Mouse (Mus musculus) CH12.LX (cell line): ENCODE results near the gene Flot1. TPM values are rescaled to one million over a fixed set of nuclear protein-coding genes. Genes with fewer than 3 reads are reported as not detected.

ENCODE experiments used
- DNase-seq: peaks from one replicate; pipeline ENCODE4 v3.0.0-alpha.2; 2013; ENCODE audit errors: extremely low read depth
- H3K27ac ChIP-seq: 2 replicates; pipeline ENCODE4 v1.5.1; 2012; ENCODE audit warnings: low read depth, mild to moderate bottlenecking, control low read depth, moderate library complexity; ENCODE audit not compliant: insufficient read depth
- H3K27me3 ChIP-seq: replicated peaks from 2 replicates; pipeline ENCODE3; 2012; ENCODE audit warnings: inconsistent platforms
- H3K36me3 ChIP-seq, 2 experiments: replicated peaks in 1 of 2; 2 replicates each; pipeline versions ENCODE3 to v1.6.1; 2012; ENCODE audit warnings: inconsistent platforms in 1 of 2, low read length in 1 of 2, mild to moderate bottlenecking in 1 of 2, mixed read lengths in 1 of 2, moderate library complexity in 1 of 2; ENCODE audit not compliant: control insufficient read depth in 1 of 2, insufficient read depth in 1 of 2
- H3K4me1 ChIP-seq, 2 experiments: 2 replicates each; pipeline ENCODE4 v1.6.1; 2012; ENCODE audit warnings: inconsistent platforms in 1 of 2, moderate library complexity in 1 of 2; ENCODE audit not compliant: insufficient read depth in 2 of 2, control insufficient read depth in 1 of 2
- H3K4me2 ChIP-seq: 2 replicates; pipeline ENCODE4 v1.6.1; 2012; ENCODE audit warnings: low read depth, mild to moderate bottlenecking, control low read depth; ENCODE audit not compliant: poor library complexity, insufficient read depth, severe bottlenecking
- H3K4me3 ChIP-seq, 3 experiments: fragments of 150-350 bp in 1 of 3; sonication (generic) in 1 of 3; replicated peaks in 1 of 3; 2 replicates each; pipeline versions ENCODE3 to v1.5.1; 2011 to 2012; ENCODE audit warnings: low read depth in 2 of 3, low read length in 2 of 3, mild to moderate bottlenecking in 2 of 3, moderate library complexity in 2 of 3, control low read depth in 1 of 3, improper control_type of control experiment in 1 of 3, inconsistent platforms in 1 of 3, mixed read lengths in 1 of 3; ENCODE audit not compliant: poor library complexity in 1 of 3
- H3K79me2 ChIP-seq: replicated peaks from 2 replicates; pipeline ENCODE4 v1.6.1; 2012; ENCODE audit warnings: mild to moderate bottlenecking, moderate library complexity; ENCODE audit not compliant: control insufficient read depth, poor library complexity, insufficient read depth, severe bottlenecking; ENCODE audit errors: extremely low read depth
- H3K9ac ChIP-seq: 2 replicates; pipeline ENCODE4 v1.6.1; 2012; ENCODE audit warnings: low read depth, mild to moderate bottlenecking, control low read depth, moderate library complexity; ENCODE audit not compliant: insufficient read depth
- H3K9me3 ChIP-seq: replicated peaks from 2 replicates; pipeline ENCODE3; 2012; ENCODE audit warnings: low read length, inconsistent platforms, mixed read lengths
- BHLHE40 ChIP-seq: IDR thresholded peaks from 2 replicates; pipeline ENCODE4 v1.6.1; 2011; ENCODE audit warnings: mild to moderate bottlenecking, low read depth, low read length, improper control_type of control experiment
- CHD1 ChIP-seq: IDR thresholded peaks from 2 replicates; pipeline ENCODE4 v1.6.1; 2012; ENCODE audit warnings: low read depth, low read length, improper control_type of control experiment, inconsistent platforms
- CTCF ChIP-seq, 2 experiments: IDR thresholded peaks in 1 of 2; conservative IDR thresholded peaks in 1 of 2; 2 replicates each; pipeline ENCODE4 v1.5.1; 2011 to 2012; ENCODE audit warnings: low read depth in 2 of 2, low read length in 2 of 2, improper control_type of control experiment in 1 of 2, inconsistent platforms in 1 of 2, mild to moderate bottlenecking in 1 of 2, moderate library complexity in 1 of 2
- E2F4 ChIP-seq: IDR thresholded peaks from 2 replicates; pipeline ENCODE4 v1.6.1; 2011; ENCODE audit warnings: low read depth, low read length, improper control_type of control experiment; ENCODE audit not compliant: insufficient replicate concordance
- ELF1 ChIP-seq: IDR thresholded peaks from 2 replicates; pipeline ENCODE4 v1.6.1; 2014; ENCODE audit warnings: low read depth, mild to moderate bottlenecking, inconsistent platforms, low read length, improper control_type of control experiment
- GABPA ChIP-seq: IDR thresholded peaks from 2 replicates; pipeline ENCODE4 v1.6.1; 2012; ENCODE audit warnings: low read depth, low read length, improper control_type of control experiment, inconsistent platforms; ENCODE audit not compliant: insufficient replicate concordance
- IRF4 ChIP-seq: IDR thresholded peaks from 2 replicates; pipeline ENCODE4 v1.6.1; 2014; ENCODE audit warnings: low read depth, mild to moderate bottlenecking, inconsistent platforms, low read length, improper control_type of control experiment
- MAZ ChIP-seq: IDR thresholded peaks from 2 replicates; pipeline ENCODE4 v1.6.1; 2012; ENCODE audit warnings: low read depth, mild to moderate bottlenecking, inconsistent platforms, low read length, improper control_type of control experiment, moderate library complexity
- NRF1 ChIP-seq: IDR thresholded peaks from 2 replicates; pipeline ENCODE4 v1.6.1; 2014; ENCODE audit warnings: low read depth, mild to moderate bottlenecking, inconsistent platforms, low read length, improper control_type of control experiment, moderate library complexity
- POLR2AphosphoS2 ChIP-seq: IDR thresholded peaks from 2 replicates; pipeline ENCODE4 v1.6.1; 2011; ENCODE audit warnings: low read depth, low read length, improper control_type of control experiment
- RCOR1 ChIP-seq: conservative IDR thresholded peaks from 2 replicates; pipeline ENCODE4 v1.6.1; 2012; ENCODE audit warnings: low read depth, mild to moderate bottlenecking, inconsistent platforms, low read length, improper control_type of control experiment
- SMC3 ChIP-seq: IDR thresholded peaks from 2 replicates; pipeline ENCODE4 v1.6.1; 2011; ENCODE audit warnings: low read depth, low read length, improper control_type of control experiment
- UBTF ChIP-seq: IDR thresholded peaks from 2 replicates; pipeline ENCODE4 v1.6.1; 2012; ENCODE audit warnings: low read depth, mild to moderate bottlenecking, inconsistent platforms, low read length, improper control_type of control experiment, moderate library complexity
- USF1 ChIP-seq: IDR thresholded peaks from 2 replicates; pipeline ENCODE4 v1.6.1; 2014; ENCODE audit warnings: low read depth, mild to moderate bottlenecking, inconsistent platforms, low read length, improper control_type of control experiment
- USF2 ChIP-seq: conservative IDR thresholded peaks from 2 replicates; pipeline ENCODE4 v1.6.1; 2011; ENCODE audit warnings: low read depth, low read length, improper control_type of control experiment
- ZNF384 ChIP-seq: IDR thresholded peaks from 2 replicates; pipeline ENCODE4 v1.6.1; 2012; ENCODE audit warnings: low read depth, low read length, improper control_type of control experiment, inconsistent platforms
- dilution Hi-C: fragments of 300-500 bp; cut with MboI; formaldehyde crosslinking; loops from 2 replicates; pipeline ENCODE4 v1.14.3; 2020; ENCODE audit warnings: low sequenced_read_pairs; ENCODE audit not compliant: extremely low pct_unique_long_range_greater_than_20kb, extremely low pct_ligation_motif_present
- in situ Hi-C: fragments of 300-500 bp; cut with MboI; formaldehyde crosslinking; loops from 3 replicates; pipeline ENCODE4 v1.14.3; 2019; ENCODE audit warnings: low sequenced_read_pairs, low pct_ligation_motif_present, low pct_unique_long_range_greater_than_20kb, mixed read lengths
- polyA plus RNA-seq: library from polyadenylated mRNA; unstranded; fragments of >175 nt; gene quantifications from 2 replicates; pipeline ENCODE4 v1.2.1, GENCODE M21; 2012; ENCODE audit warnings: low read depth; ENCODE audit not compliant: insufficient read length
- total RNA-seq, 2 experiments: library from RNA; depleted of rRNA; stranded (reverse); fragments of 300-350 nt in 1 of 2; fragments of >200 nt in 1 of 2; gene quantifications; 2 replicates each; pipeline ENCODE4 v1.2.3; 2012 to 2014

Flot1 gene
- total and polyA plus RNA-seq, 3 experiments = 16.3 to 21.6 (median 17.6) TPM

DNA sequence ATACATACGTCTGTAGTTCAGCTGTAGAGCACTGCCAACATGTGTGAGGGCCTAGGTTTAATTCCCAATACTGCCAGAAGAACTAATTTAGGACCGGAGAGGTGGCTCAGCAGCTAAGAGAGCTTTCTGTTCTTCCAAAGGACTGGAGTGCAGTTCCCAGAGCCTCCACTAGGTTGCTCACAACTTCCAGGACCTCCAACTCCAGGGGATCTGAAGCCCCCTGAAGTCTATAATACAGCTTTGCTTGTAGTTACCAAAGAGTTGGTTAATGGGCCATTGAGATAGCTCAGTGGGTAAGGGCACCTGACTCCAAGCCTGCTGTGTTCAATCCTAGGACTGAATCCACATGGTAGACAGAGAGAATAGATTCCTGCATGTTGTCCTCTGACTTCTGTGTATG lies 40.6 kb upstream of the Flot1 start:
- H3K4me2 ChIP-seq = no peak overlapping the region
- peaks cover 0 to 13% of the 10 kb centered on the region in 2 experiments; a peak in 2 of 4 replicates for H3K4me1 ChIP-seq
- DNase-seq = peak; percentile 19
- no peaks in the 10 kb centered on the region for H3K36me3 ChIP-seq
- no peak for TF ChIP-seq MAZ
- TF ChIP-seq SMC3 = peak; percentile 23; the same call in 1 of the 2 replicates
- peak; percentile 55 to 58 for TF ChIP-seq CTCF (conservative IDR thresholded peaks at IDR 0.05 in 1 of 2, IDR thresholded peaks at IDR 0.05 in 1 of 2; ENCODE audit: low read depth in 2 of 2, low read length in 2 of 2)
- TF ChIP-seq UBTF = no peak
- in situ Hi-C loops (no loop called here), dilution Hi-C loops (no loop called here)
- H3K27me3 ChIP-seq = peaks cover 7% of the 10 kb centered on the region
- H3K27ac ChIP-seq = no peak overlapping the region
- no peak overlapping the region for H3K4me3 ChIP-seq
- H3K79me2 ChIP-seq = no peaks in the 10 kb centered on the region
- no peaks in the 10 kb centered on the region for H3K9me3 ChIP-seq
- H3K9ac ChIP-seq = no peak overlapping the region

DNA sequence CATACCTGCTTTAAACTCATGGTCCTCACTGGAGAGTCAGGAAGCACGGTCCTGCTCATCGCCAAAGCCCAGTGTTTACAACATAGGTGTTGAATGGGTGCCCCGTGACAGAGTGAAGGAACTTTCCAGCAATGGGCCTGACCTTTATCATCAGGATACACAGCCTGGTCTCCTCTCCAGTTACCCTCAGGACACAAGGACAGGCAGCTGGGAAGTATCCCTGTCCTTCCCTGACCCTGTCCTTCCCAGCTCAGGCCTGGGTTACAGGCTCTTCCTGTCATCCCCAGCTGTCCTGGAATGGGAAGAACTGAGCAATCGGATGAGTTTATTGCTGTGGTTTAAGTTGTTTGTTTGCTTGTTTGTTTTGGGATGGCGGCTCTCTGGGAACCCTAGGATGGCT lies 40.1 kb upstream of the Flot1 start:
- Histone ChIP-seq H3K9ac (no peak overlapping the region), H3K9me3 (no peaks in the 10 kb centered on the region), H3K27me3 (peaks cover 7% of the 10 kb centered on the region), H3K4me3 (no peak overlapping the region), H3K36me3 (no peaks in the 10 kb centered on the region)
- dilution Hi-C loops = no loop called here
- TF ChIP-seq IRF4 (no peak), USF1 (no peak)
- TF ChIP-seq, all 38 proteins: peak for 0
- Histone ChIP-seq H3K27ac (no peak overlapping the region), H3K4me1 (peaks cover 0 to 17% of the 10 kb centered on the region in 2 experiments; a peak in 2 of 4 replicates), H3K4me2 (no peak overlapping the region), H3K79me2 (no peaks in the 10 kb centered on the region)
- no peak for DNase-seq
- in situ Hi-C loops = no loop called here

DNA sequence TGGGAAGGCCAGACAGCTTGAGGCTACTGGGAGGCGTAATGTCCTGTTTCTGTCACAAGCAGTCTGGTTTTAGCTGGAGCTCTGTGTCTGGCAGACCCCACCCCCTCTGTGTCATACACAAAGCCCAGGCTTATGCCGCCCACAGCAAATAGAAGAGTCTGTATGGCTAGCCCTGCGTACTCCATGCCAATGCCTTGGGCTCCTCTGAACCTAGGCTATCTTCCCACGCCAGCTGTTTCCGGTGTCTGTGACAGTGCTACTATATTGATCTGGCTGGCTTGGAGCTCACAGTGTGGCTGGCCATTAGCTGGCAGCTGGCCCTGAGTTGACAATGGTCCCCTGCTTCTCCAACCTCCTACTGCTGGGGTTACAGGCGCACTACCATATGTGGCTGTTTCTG lies 39.1 kb upstream of the Flot1 start:
- DNase-seq = no peak
- Histone ChIP-seq H3K79me2 (no peaks in the 10 kb centered on the region), H3K27me3 (peaks cover 7% of the 10 kb centered on the region), H3K4me2 (no peak overlapping the region), H3K4me1 (peaks cover 0 to 21% of the 10 kb centered on the region in 2 experiments; a peak in 2 of 4 replicates), H3K9ac (no peak overlapping the region), H3K27ac (no peak overlapping the region), H3K9me3 (no peaks in the 10 kb centered on the region), H3K36me3 (no peaks in the 10 kb centered on the region), H3K4me3 (no peak overlapping the region)
- in situ Hi-C loops = no loop called here
- TF ChIP-seq MAZ (no peak), ZNF384 (no peak), ELF1 (no peak), USF2 (no peak), E2F4 (no peak), RCOR1 (no peak), POLR2AphosphoS2 (no peak), CTCF (conservative IDR thresholded peaks at IDR 0.05 in 1 of 2, IDR thresholded peaks at IDR 0.05 in 1 of 2; ENCODE audit: low read depth in 2 of 2, low read length in 2 of 2) (no peak), NRF1 (no peak), UBTF (no peak), CHD1 (no peak), GABPA (no peak), BHLHE40 (no peak)
- dilution Hi-C loops = no loop called here
